Mouse (Mus musculus): Measurements from ENCODE around the gene Copg2. TPM values are rescaled to one million over a fixed set of nuclear protein-coding genes. Genes with fewer than 3 reads are reported as not detected.

Copg2 gene
- polyA plus RNA-seq, 1 experiment, result 5.5 TPM

DNA sequence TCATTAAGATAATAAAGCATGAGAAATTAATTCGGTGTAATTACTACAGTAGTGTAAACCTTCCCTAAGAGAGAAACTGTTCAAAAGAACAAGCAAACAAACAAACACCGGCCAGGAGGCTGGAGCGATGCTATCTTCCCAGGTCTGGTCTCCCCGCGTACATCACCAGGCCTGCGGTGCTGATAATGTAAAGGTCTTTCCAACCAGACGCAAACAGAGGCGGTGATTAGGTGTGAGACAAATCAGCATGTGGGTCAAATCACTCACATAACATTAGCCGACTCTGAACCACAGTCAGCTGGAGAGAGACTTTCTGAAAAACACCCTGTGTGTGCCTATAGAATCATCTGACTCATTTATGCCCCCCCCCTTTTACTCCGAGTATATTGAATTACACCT lies 185.2 kb downstream of the Copg2 start:
- Histone ChIP-seq H3K4me1 (ENCODE audit: control insufficient read depth, insufficient read depth, insufficient read length) (no peaks in the 10 kb centered on the region), H3K27me3 (ENCODE audit: control insufficient read depth, insufficient read depth, low read length) (no peaks in the 10 kb centered on the region), H3K4me3 (ENCODE audit: extremely low read depth, insufficient read depth, insufficient read length) (no peak overlapping the region), H3K36me3 (ENCODE audit: control insufficient read depth, insufficient read depth, low read length) (no peaks in the 10 kb centered on the region), H3K27ac (ENCODE audit: insufficient read depth, low read length) (no peak overlapping the region)
- TF ChIP-seq CTCF (IDR thresholded peaks at IDR 0.05; ENCODE audit: extremely low read depth, insufficient read depth, insufficient read length, insufficient replicate concordance) (no peak), POLR2A (IDR thresholded peaks at IDR 0.05; ENCODE audit: low read depth, low read length) (no peak)
- no peak for DNase-seq (ENCODE audit: low read depth in 1 of 2, low spot score in 2 of 2)
- 94% methylated on average over 10 of the region's 10 CpGs for WGBS

DNA sequence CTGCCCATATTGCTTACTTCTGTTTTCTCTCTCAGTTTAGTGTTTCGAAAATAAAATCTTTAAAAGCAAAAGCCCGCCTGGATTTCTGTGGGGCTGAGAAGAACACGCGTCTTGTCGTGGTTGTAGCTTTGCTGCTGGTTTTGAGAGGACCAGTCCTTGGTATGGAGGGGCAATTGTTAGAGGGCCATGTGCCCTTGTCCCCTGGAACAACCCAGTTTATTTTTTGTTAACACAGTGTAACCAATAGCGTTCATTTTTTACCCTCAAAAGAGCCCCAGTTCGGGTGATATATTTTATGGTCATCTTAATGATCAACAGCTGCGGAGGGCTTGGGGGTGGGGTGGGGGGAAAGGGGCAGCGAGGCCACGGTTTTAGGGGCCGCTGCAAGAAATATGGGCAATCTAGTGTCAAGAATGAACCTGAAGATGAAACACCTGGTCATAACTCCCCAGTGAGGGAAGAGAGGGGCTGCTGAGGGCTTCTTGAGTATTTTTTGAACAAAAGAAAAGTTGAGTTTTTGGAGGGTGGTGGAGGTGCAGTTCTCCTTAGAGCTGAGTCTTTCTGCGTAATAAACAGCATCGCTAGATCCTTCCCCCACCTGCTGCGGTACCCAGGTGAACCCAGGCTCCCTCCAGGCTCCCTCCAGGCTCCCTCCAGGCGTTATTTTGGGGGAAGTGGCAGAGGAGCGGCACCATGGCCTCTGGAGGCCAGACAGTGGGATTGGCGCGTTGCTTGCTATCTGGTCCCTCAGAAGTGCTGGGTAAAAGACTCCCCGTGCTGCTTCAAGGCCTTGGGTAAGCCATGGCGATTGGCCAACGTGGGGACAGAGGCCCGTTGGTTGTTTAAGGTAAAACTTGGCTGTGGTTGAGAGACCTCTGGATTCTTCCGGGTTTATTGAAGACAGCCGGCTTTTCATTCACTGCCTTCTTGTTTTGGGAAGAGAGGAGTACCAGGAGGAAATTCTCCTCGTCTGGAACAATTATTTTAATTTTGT lies 185.9 kb downstream of the Copg2 start:
- Histone ChIP-seq H3K36me3 (ENCODE audit: control insufficient read depth, insufficient read depth, low read length) (no peaks in the 10 kb centered on the region), H3K4me3 (ENCODE audit: extremely low read depth, insufficient read depth, insufficient read length) (no peak overlapping the region), H3K4me1 (ENCODE audit: control insufficient read depth, insufficient read depth, insufficient read length) (no peaks in the 10 kb centered on the region), H3K27ac (ENCODE audit: insufficient read depth, low read length) (no peak overlapping the region), H3K27me3 (ENCODE audit: control insufficient read depth, insufficient read depth, low read length) (no peaks in the 10 kb centered on the region)
- no peak for TF ChIP-seq POLR2A (IDR thresholded peaks at IDR 0.05; ENCODE audit: low read depth, low read length)
- no peak for TF ChIP-seq CTCF (IDR thresholded peaks at IDR 0.05; ENCODE audit: extremely low read depth, insufficient read depth, insufficient read length, insufficient replicate concordance)
- 88% methylated on average over 25 of the region's 25 CpGs for WGBS
- DNase-seq (ENCODE audit: low read depth in 1 of 2, low spot score in 2 of 2), result no peak

DNA sequence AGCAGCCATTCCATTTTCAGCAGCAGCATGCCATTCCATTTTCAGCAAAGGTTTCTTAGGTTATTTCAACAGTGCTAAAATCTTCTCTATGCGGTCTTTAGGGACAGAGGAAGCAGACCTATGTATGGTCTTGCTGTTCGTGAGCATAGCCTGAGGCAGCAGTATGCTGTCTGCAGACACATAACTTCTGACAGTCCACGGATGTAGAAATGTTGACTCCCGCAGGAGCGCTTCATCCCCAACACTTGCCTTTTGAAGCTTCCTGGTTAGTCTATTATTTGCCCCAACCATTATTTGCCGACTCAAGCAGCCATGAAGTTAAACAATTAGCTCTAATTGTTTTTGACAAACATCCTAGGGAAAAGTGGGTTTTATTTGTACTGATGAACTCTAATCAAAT lies 187.5 kb downstream of the Copg2 start:
- TF ChIP-seq CTCF (IDR thresholded peaks at IDR 0.05; ENCODE audit: extremely low read depth, insufficient read depth, insufficient read length, insufficient replicate concordance) (no peak), POLR2A (IDR thresholded peaks at IDR 0.05; ENCODE audit: low read depth, low read length) (no peak)
- Histone ChIP-seq H3K27ac (ENCODE audit: insufficient read depth, low read length) (no peak overlapping the region), H3K27me3 (ENCODE audit: control insufficient read depth, insufficient read depth, low read length) (no peaks in the 10 kb centered on the region), H3K4me3 (ENCODE audit: extremely low read depth, insufficient read depth, insufficient read length) (no peak overlapping the region), H3K36me3 (ENCODE audit: control insufficient read depth, insufficient read depth, low read length) (no peaks in the 10 kb centered on the region), H3K4me1 (ENCODE audit: control insufficient read depth, insufficient read depth, insufficient read length) (no peaks in the 10 kb centered on the region)
- DNase-seq (ENCODE audit: low read depth in 1 of 2, low spot score in 2 of 2), result no peak
- WGBS, result 91% methylated on average over 6 of the region's 6 CpGs

- DNase-seq (ENCODE audit: low read depth in 1 of 2, low spot score in 2 of 2), result no peak
- no peaks in the 10 kb centered on the region for H3K36me3 ChIP-seq (ENCODE audit: control insufficient read depth, insufficient read depth, low read length)
- no peak overlapping the region for H3K27ac ChIP-seq (ENCODE audit: insufficient read depth, low read length)
- no peaks in the 10 kb centered on the region for H3K4me1 ChIP-seq (ENCODE audit: control insufficient read depth, insufficient read depth, insufficient read length)
- TF ChIP-seq POLR2A (IDR thresholded peaks at IDR 0.05; ENCODE audit: low read depth, low read length) (no peak), CTCF (IDR thresholded peaks at IDR 0.05; ENCODE audit: extremely low read depth, insufficient read depth, insufficient read length, insufficient replicate concordance) (no peak)
- no peaks in the 10 kb centered on the region for H3K27me3 ChIP-seq (ENCODE audit: control insufficient read depth, insufficient read depth, low read length)
- 92% methylated on average over 9 of the region's 9 CpGs for WGBS
- no peak overlapping the region for H3K4me3 ChIP-seq (ENCODE audit: extremely low read depth, insufficient read depth, insufficient read length)
Measured at GRCm38 (mm10) chr6:30703977-30704602, 192.5 kb downstream of the Copg2 start.

- Histone ChIP-seq H3K4me1 (ENCODE audit: control insufficient read depth, insufficient read depth, insufficient read length) (no peaks in the 10 kb centered on the region), H3K36me3 (ENCODE audit: control insufficient read depth, insufficient read depth, low read length) (no peaks in the 10 kb centered on the region), H3K4me3 (ENCODE audit: extremely low read depth, insufficient read depth, insufficient read length) (no peak overlapping the region), H3K27ac (ENCODE audit: insufficient read depth, low read length) (no peak overlapping the region), H3K27me3 (ENCODE audit: control insufficient read depth, insufficient read depth, low read length) (no peaks in the 10 kb centered on the region)
- DNase-seq (ENCODE audit: low read depth in 1 of 2, low spot score in 2 of 2), result no peak
- 85% methylated on average over 6 of the region's 6 CpGs for WGBS
- TF ChIP-seq CTCF (IDR thresholded peaks at IDR 0.05; ENCODE audit: extremely low read depth, insufficient read depth, insufficient read length, insufficient replicate concordance) (no peak), POLR2A (IDR thresholded peaks at IDR 0.05; ENCODE audit: low read depth, low read length) (no peak)
Measured at GRCm38 (mm10) chr6:30703476-30703875, 193.1 kb downstream of the Copg2 start.

DNA sequence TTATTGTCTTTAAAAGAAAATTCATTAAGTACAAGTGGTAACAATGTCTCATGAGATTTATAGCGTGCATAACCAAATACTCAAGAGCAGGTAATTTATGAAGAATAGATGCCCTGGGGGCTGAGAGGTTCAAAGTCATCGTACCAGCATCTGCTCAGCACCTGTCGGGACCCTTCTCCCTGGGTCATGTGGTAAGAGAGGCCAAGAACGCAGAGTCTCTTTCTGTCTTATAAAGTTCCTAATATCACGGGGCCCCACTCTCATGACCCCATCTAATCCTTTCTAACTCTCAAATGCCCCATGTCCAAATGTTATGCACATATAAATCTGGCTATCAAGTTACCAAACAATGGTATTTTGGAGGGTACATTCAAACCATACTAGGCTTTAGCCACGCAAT lies 193.7 kb downstream of the Copg2 start:
- H3K27ac ChIP-seq (ENCODE audit: insufficient read depth, low read length), result no peak overlapping the region
- no peaks in the 10 kb centered on the region for H3K4me1 ChIP-seq (ENCODE audit: control insufficient read depth, insufficient read depth, insufficient read length)
- no peaks in the 10 kb centered on the region for H3K36me3 ChIP-seq (ENCODE audit: control insufficient read depth, insufficient read depth, low read length)
- H3K27me3 ChIP-seq (ENCODE audit: control insufficient read depth, insufficient read depth, low read length), result no peaks in the 10 kb centered on the region
- DNase-seq (ENCODE audit: low read depth in 1 of 2, low spot score in 2 of 2), result no peak
- WGBS, result 93% methylated on average over 6 of the region's 6 CpGs
- TF ChIP-seq CTCF (IDR thresholded peaks at IDR 0.05; ENCODE audit: extremely low read depth, insufficient read depth, insufficient read length, insufficient replicate concordance) (no peak), POLR2A (IDR thresholded peaks at IDR 0.05; ENCODE audit: low read depth, low read length) (no peak)
- no peak overlapping the region for H3K4me3 ChIP-seq (ENCODE audit: extremely low read depth, insufficient read depth, insufficient read length)
